Mouse (Mus musculus): ENCODE results near the gene Iqcb1.

GRCm38 (mm10) chr16:36784594-36785313 is 43.4 kb upstream of the Iqcb1 start, which contains the start of gene Slc15a2:
- TF ChIP-seq POLR2A (IDR thresholded peaks at IDR 0.05; ENCODE audit: borderline replicate concordance, control insufficient read depth, low read depth, low read length): no peak
- no peak for TF ChIP-seq CTCF (IDR thresholded peaks at IDR 0.05; ENCODE audit: control insufficient read depth, insufficient read depth, low read length)
